Mouse (Mus musculus) intestine, postnatal 0 days (tissue): ENCODE results near the gene Ptpdc1. TPM values are rescaled to one million over a fixed set of nuclear protein-coding genes. Genes with fewer than 3 reads are reported as not detected.

Source experiments
- ATAC-seq: fragments of 200-750 bp; cut with Nextera tagmentation; 2 replicates; pipeline ENCODE4 v1.8.0; 2017; ENCODE audit warnings: mild to moderate bottlenecking, moderate TSS enrichment, moderate library complexity
- H3K27ac ChIP-seq: fragments of 300-500 bp; sonication (generic); 2 replicates; pipeline ENCODE4 v1.5.1; 2014; ENCODE audit warnings: mild to moderate bottlenecking, low read depth, low read length, moderate library complexity
- H3K27me3 ChIP-seq: fragments of 300-500 bp; sonication (generic); replicated peaks from 2 replicates; pipeline ENCODE4 v1.6.1; 2014; ENCODE audit warnings: low read length, mixed read lengths; ENCODE audit not compliant: control insufficient read depth, insufficient read depth
- H3K36me3 ChIP-seq: fragments of 300-500 bp; sonication (generic); 2 replicates; pipeline ENCODE4 v1.6.1; 2014; ENCODE audit warnings: mild to moderate bottlenecking, moderate library complexity; ENCODE audit not compliant: control insufficient read depth, insufficient read depth
- H3K4me1 ChIP-seq: fragments of 300-500 bp; sonication (generic); replicated peaks from 2 replicates; pipeline ENCODE4 v1.6.1; 2014; ENCODE audit warnings: antibody characterized with exemption, low read length, mixed read lengths; ENCODE audit not compliant: control insufficient read depth, insufficient read depth
- H3K4me2 ChIP-seq: fragments of 300-500 bp; sonication (generic); replicated peaks from 2 replicates; pipeline ENCODE4 v1.6.1; 2014; ENCODE audit warnings: low read depth, mild to moderate bottlenecking, moderate library complexity
- H3K4me3 ChIP-seq: fragments of 300-500 bp; sonication (generic); 2 replicates; pipeline ENCODE4 v1.5.1; 2014; ENCODE audit warnings: low read depth, low read length
- H3K9ac ChIP-seq: fragments of 300-500 bp; sonication (generic); 2 replicates; pipeline ENCODE4 v1.6.1; 2014; ENCODE audit warnings: mild to moderate bottlenecking, low read depth, low read length
- H3K9me3 ChIP-seq: fragments of 300-500 bp; sonication (generic); 2 replicates; pipeline ENCODE4 v1.6.1; 2016; ENCODE audit warnings: mixed run types; ENCODE audit not compliant: control insufficient read depth
- CTCF ChIP-seq: sonication (generic); IDR thresholded peaks from 2 replicates; pipeline ENCODE4 v1.5.1; 2016; ENCODE audit warnings: low read depth, mild to moderate bottlenecking, control low read depth, antibody characterized with exemption, moderate library complexity
- WGBS: fragments of 180-500 bp; shearing (Covaris S2); extraction: QIAGEN DNeasy Blood & Tissue Kit; methylation state at CpG from one replicate; pipeline ENCODE4 v1.1.7; 2014; 5-methylcytosine and 5-hydroxymethylcytosine counted together
- polyA plus RNA-seq: library from polyadenylated mRNA; unstranded; fragments of >200 nt; fragmentation: Nextera tagmentation; extraction: Ambion mirVana; gene quantifications from 2 replicates; pipeline ENCODE4 v1.2.1, GENCODE M21; 2015

Gene Ptpdc1
- polyA plus RNA-seq, 1 experiment from 2014 or later: 1.9 TPM

- Histone ChIP-seq H3K9ac (no peak overlapping the region), H3K9me3 (no peaks in the 10 kb centered on the region), H3K4me1 (no peaks in the 10 kb centered on the region), H3K27ac (no peak overlapping the region), H3K27me3 (no peaks in the 10 kb centered on the region), H3K4me3 (no peak overlapping the region), H3K4me2 (no peak overlapping the region), H3K36me3 (no peaks in the 10 kb centered on the region)
- ATAC-seq: no peak
- TF ChIP-seq CTCF: no peak
- WGBS: 76% methylated on average over 6 of the region's 6 CpGs
These were observed 48.5 kb downstream of the Ptpdc1 start for GRCm38 (mm10) chr13:48577007-48577406.

GRCm38 (mm10) chr13:48574718-48575117 is 50.7 kb downstream of the Ptpdc1 start:
- TF ChIP-seq CTCF: no peak
- Histone ChIP-seq H3K4me3 (no peak overlapping the region), H3K9ac (no peak overlapping the region), H3K9me3 (no peaks in the 10 kb centered on the region), H3K4me2 (no peak overlapping the region), H3K36me3 (no peaks in the 10 kb centered on the region), H3K27ac (no peak overlapping the region), H3K27me3 (no peaks in the 10 kb centered on the region), H3K4me1 (no peaks in the 10 kb centered on the region)
- ATAC-seq: no peak
- 44% methylated on average over 6 of the region's 6 CpGs for WGBS

GRCm38 (mm10) chr13:48573525-48574355 is 51.7 kb downstream of the Ptpdc1 start:
- Histone ChIP-seq H3K4me3 (no peak overlapping the region), H3K36me3 (no peaks in the 10 kb centered on the region), H3K4me2 (peak overlapping the region; percentile 43), H3K9me3 (no peaks in the 10 kb centered on the region), H3K27ac (no peak overlapping the region), H3K27me3 (no peaks in the 10 kb centered on the region), H3K9ac (no peak overlapping the region; the same call in 1 of the 2 replicates), H3K4me1 (no peaks in the 10 kb centered on the region)
- TF ChIP-seq CTCF: no peak
- ATAC-seq: no peak
- 36% methylated on average over 19 of the region's 19 CpGs for WGBS

GRCm38 (mm10) chr13:48572127-48572526 is 53.3 kb downstream of the Ptpdc1 start:
- no peak overlapping the region for H3K4me3 ChIP-seq

GRCm38 (mm10) chr13:48571298-48571697 is 54.2 kb downstream of the Ptpdc1 start:
- 71% methylated on average over 5 of the region's 5 CpGs for WGBS
- TF ChIP-seq CTCF: no peak
- no peak for ATAC-seq

More at GRCm38 (mm10) chr13:48572127-48572526, 53.3 kb downstream of the Ptpdc1 start:
- no peak overlapping the region for H3K4me2 ChIP-seq
- TF ChIP-seq CTCF: peak; percentile 95
- no peaks in the 10 kb centered on the region for H3K4me1 ChIP-seq
- H3K27me3 ChIP-seq: no peaks in the 10 kb centered on the region
- 67% methylated on average over 1 of the region's 1 CpGs for WGBS
- no peak overlapping the region for H3K27ac ChIP-seq
- H3K9me3 ChIP-seq: no peaks in the 10 kb centered on the region
- no peaks in the 10 kb centered on the region for H3K36me3 ChIP-seq
- no peak overlapping the region for H3K9ac ChIP-seq
- no peak for ATAC-seq

GRCm38 (mm10) chr13:48569576-48570132 is 55.8 kb downstream of the Ptpdc1 start:
- no peak for TF ChIP-seq CTCF
- Histone ChIP-seq H3K9me3 (no peaks in the 10 kb centered on the region), H3K36me3 (no peaks in the 10 kb centered on the region), H3K27me3 (no peaks in the 10 kb centered on the region), H3K27ac (no peak overlapping the region), H3K4me3 (no peak overlapping the region), H3K9ac (no peak overlapping the region), H3K4me1 (0 out of 2 replicates have a peak, but pooled peaks cover 3% of the 10 kb centered on the region), H3K4me2 (no peak overlapping the region)
- WGBS: 69% methylated on average over 5 of the region's 5 CpGs
- ATAC-seq: no peak

More at GRCm38 (mm10) chr13:48571298-48571697, 54.2 kb downstream of the Ptpdc1 start:
- Histone ChIP-seq H3K9me3 (no peaks in the 10 kb centered on the region), H3K27ac (no peak overlapping the region), H3K4me2 (no peak overlapping the region), H3K4me1 (no peaks in the 10 kb centered on the region), H3K9ac (no peak overlapping the region), H3K36me3 (no peaks in the 10 kb centered on the region), H3K27me3 (no peaks in the 10 kb centered on the region), H3K4me3 (no peak overlapping the region)
